Mouse (Mus musculus) megakaryocyte, embryonic 14.5 days (primary cell): ENCODE measurements around the gene Aloxe3.

Experiments used
- FLI1 ChIP-seq: IDR thresholded peaks from 2 replicates; pipeline ENCODE4 v1.6.1; 2012; ENCODE audit warnings: low read length, inconsistent platforms, mixed read lengths
- GATA1 ChIP-seq: IDR thresholded peaks from 3 replicates; pipeline ENCODE4 v1.6.1; 2012; ENCODE audit warnings: mixed read lengths, low read length, inconsistent platforms, borderline replicate concordance

DNA sequence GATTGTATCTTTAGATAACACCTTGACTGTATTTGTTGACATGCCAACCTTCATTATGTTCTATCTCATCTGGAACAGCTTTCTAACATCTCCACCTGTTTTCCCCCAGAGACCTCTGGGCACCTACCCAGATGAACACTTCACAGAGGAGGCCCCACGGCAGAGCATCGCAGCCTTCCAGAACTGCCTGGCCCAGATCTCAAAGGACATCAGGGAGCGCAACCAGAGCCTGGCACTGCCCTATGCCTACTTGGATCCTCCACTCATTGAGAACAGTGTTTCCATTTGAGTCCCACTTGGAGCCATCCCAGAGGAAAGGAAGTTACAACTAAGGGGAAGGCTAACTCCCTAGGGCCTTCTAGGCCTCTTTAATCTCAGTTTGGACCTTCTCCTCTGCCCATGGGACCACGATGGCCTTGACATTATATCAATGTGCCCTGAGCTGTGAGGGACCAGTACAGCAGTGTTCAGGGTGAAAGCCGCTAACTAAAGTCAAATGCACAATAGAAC is 22.8 kb downstream of the Aloxe3 start:
- TF ChIP-seq GATA1 (no peak), FLI1 (no peak)
